In the genomic region with DNA sequence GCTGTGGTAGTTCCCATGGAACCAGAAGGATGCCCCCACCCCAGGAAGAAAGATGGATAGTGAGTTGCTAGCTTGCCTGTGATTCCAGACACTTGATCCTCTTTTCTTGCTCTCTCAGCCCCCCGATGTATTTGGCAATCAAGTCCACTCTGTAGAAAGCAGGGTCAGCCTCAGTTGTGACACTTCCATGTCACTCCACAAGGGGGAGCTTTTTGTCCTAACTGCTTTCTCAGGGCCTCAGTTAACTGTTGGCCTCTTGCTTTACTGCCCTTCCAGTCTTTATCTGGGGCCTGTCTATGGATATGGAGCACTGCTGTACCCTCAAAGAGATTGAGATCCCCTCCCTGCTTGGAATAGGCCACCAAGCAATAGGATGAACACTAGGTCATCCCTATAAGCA, we compare ENCODE assay signal across 8 mouse cellular contexts. TPM values are rescaled to one million over a fixed set of nuclear protein-coding genes. Genes with fewer than 3 reads are reported as not detected.
DNase-seq lines count a peak whose midpoint lies in the region; ATAC-seq and TF ChIP-seq lines count a peak whose summit lies in the region.

No protein-coding gene starts in this region.

- H3K36me3 ChIP-seq in heart, postnatal 0 days (replicated peaks; ENCODE audit: control insufficient read depth, insufficient read depth, low read length), result peaks cover 8% of the 10 kb centered on the region; the same call in 1 of the 2 replicates
- peaks cover 11% of the 10 kb centered on the region for H3K36me3 ChIP-seq in heart, embryonic 12.5 days

- no peak for TF ChIP-seq EP300 in heart, postnatal 0 days (IDR thresholded peaks at IDR 0.05; ENCODE audit: low read depth)

- 61% methylated on average over 1 of the region's 1 CpGs for WGBS in heart, postnatal 0 days
- WGBS in heart, embryonic 12.5 days, result 52% methylated on average over 1 of the region's 1 CpGs

- H3K27ac ChIP-seq in heart, postnatal 0 days (ENCODE audit: low read depth), result no peak overlapping the region
- no peak overlapping the region for H3K27ac ChIP-seq in heart, embryonic 12.5 days (ENCODE audit: poor library complexity, severe bottlenecking)

- H3K4me2 ChIP-seq in heart, postnatal 0 days (ENCODE audit: low read depth, low read length), result no peak overlapping the region
- H3K4me2 ChIP-seq in heart, embryonic 12.5 days, result no peak overlapping the region

- no peaks in the 10 kb centered on the region for H3K9me3 ChIP-seq in heart, postnatal 0 days (replicated peaks; ENCODE audit: control insufficient read depth, low read length)
- H3K9me3 ChIP-seq in heart, embryonic 12.5 days (replicated peaks), result no peaks in the 10 kb centered on the region

- peaks cover 17% of the 10 kb centered on the region for H3K4me1 ChIP-seq in heart, postnatal 0 days (ENCODE audit: control insufficient read depth, insufficient read depth)
- H3K4me1 ChIP-seq in heart, embryonic 12.5 days (replicated peaks), result peaks cover 17% of the 10 kb centered on the region

- no peaks in the 10 kb centered on the region for H3K27me3 ChIP-seq in heart, postnatal 0 days (ENCODE audit: control insufficient read depth, insufficient read depth, low read length)
- H3K27me3 ChIP-seq in heart, embryonic 12.5 days (replicated peaks), result 0 out of 2 replicates have a peak, but pooled peaks cover 4% of the 10 kb centered on the region

- peak; percentile 56 for TF ChIP-seq CTCF in heart, postnatal 0 days (IDR thresholded peaks at IDR 0.05; ENCODE audit: low read depth)

- no peak for DNase-seq in heart, postnatal 0 days (ENCODE audit: low spot score)
- DNase-seq in right cerebral cortex, adult 2 months (ENCODE audit: low spot score in 2 of 2), result peak; percentile 44 to 55
- DNase-seq in right cerebral cortex, postnatal 25 days, result no peak
- DNase-seq in cerebellum, adult 9-11 months, result peak; percentile 30
- peak; percentile 30 to 64 for DNase-seq in lung, postnatal 4 days
- DNase-seq in ovary, postnatal 10 days (ENCODE audit: low spot score), result no peak

- no peak overlapping the region for H3K4me3 ChIP-seq in heart, postnatal 0 days (ENCODE audit: low read depth, low read length)
- no peak overlapping the region for H3K4me3 ChIP-seq in heart, embryonic 12.5 days

- H3K9ac ChIP-seq in heart, postnatal 0 days (replicated peaks; ENCODE audit: low read depth, low read length), result no peak overlapping the region
- no peak overlapping the region for H3K9ac ChIP-seq in heart, embryonic 12.5 days

- ATAC-seq in heart, postnatal 0 days (ENCODE audit: insufficient read depth, low read depth), result no peak
- ATAC-seq in heart, embryonic 12.5 days (ENCODE audit: insufficient number of reproducible peaks, low FRiP score), result no peak
- no peak for ATAC-seq in activated CD4-positive, CD25-positive, alpha-beta regulatory T cell, adult 4 months

RNA-seq across cellular contexts. Expression of gene Tssc4, which starts 4.0 kb away (rescaled TPM):
- total RNA-seq in heart, postnatal 0 days (2014; rRNA removed; ENCODE audit: low replicate concordance), result 61.9 and 71.7 TPM in 2 replicates
- polyA plus RNA-seq in heart, postnatal 0 days (2015; fragmentation: Nextera tagmentation; extraction: Ambion mirVana), result 33.7 and 34.0 TPM in 2 replicates
- 57.1 and 61.7 TPM in 2 replicates for polyA plus RNA-seq in heart, embryonic 12.5 days (2016; fragmentation: Nextera tagmentation; extraction: Ambion mirVana)
- 10 to 100 TPM; 22.8 to 50.7 TPM for polyA plus RNA-seq in activated CD4-positive, CD25-positive, alpha-beta regulatory T cell, adult 4 months (2017; shearing (Covaris generic))

RNA-seq across cellular contexts. Expression of gene Cd81, which starts 20.5 kb away (rescaled TPM):
- 1,221 and 1,316 TPM in 2 replicates for total RNA-seq in heart, postnatal 0 days (2014; rRNA removed; ENCODE audit: low replicate concordance)
- polyA plus RNA-seq in heart, postnatal 0 days (2015; fragmentation: Nextera tagmentation; extraction: Ambion mirVana), result 793 and 811 TPM in 2 replicates
- polyA plus RNA-seq in heart, embryonic 12.5 days (2016; fragmentation: Nextera tagmentation; extraction: Ambion mirVana), result 701 and 712 TPM in 2 replicates
- 100 to 1,000 TPM; 155 to 235 TPM for polyA plus RNA-seq in activated CD4-positive, CD25-positive, alpha-beta regulatory T cell, adult 4 months (2017; shearing (Covaris generic))

RNA-seq across cellular contexts. Expression of gene Trpm5, which starts 21.4 kb away (rescaled TPM):
- 0.61 and 2.1 TPM in 2 replicates for total RNA-seq in heart, postnatal 0 days (2014; rRNA removed; ENCODE audit: low replicate concordance)
- polyA plus RNA-seq in heart, postnatal 0 days (2015; fragmentation: Nextera tagmentation; extraction: Ambion mirVana), result 0.70 and 1.6 TPM in 2 replicates
- polyA plus RNA-seq in heart, embryonic 12.5 days (2016; fragmentation: Nextera tagmentation; extraction: Ambion mirVana), result 3.8 and 4.3 TPM in 2 replicates
- polyA plus RNA-seq in activated CD4-positive, CD25-positive, alpha-beta regulatory T cell, adult 4 months (2017; shearing (Covaris generic)), result not detected

RNA-seq across cellular contexts. Expression of gene Kcnq1, which starts 33.1 kb away (rescaled TPM):
- 73.3 and 75.9 TPM in 2 replicates for total RNA-seq in heart, postnatal 0 days (2014; rRNA removed; ENCODE audit: low replicate concordance)
- polyA plus RNA-seq in heart, postnatal 0 days (2015; fragmentation: Nextera tagmentation; extraction: Ambion mirVana), result 36.4 and 37.2 TPM in 2 replicates
- 12.9 and 15.8 TPM in 2 replicates for polyA plus RNA-seq in heart, embryonic 12.5 days (2016; fragmentation: Nextera tagmentation; extraction: Ambion mirVana)
- not detected for polyA plus RNA-seq in activated CD4-positive, CD25-positive, alpha-beta regulatory T cell, adult 4 months (2017; shearing (Covaris generic))

Comparison
In these comparisons a context has a peak if more than half of its experiments do, and no peak if none do; other contexts are left out.
1. DNase-seq: peak in right cerebral cortex, adult 2 months (2 of 2), cerebellum, adult 9-11 months (single experiment) and lung, postnatal 4 days (2 of 2); none in heart, postnatal 0 days (single experiment), right cerebral cortex, postnatal 25 days (single experiment) and ovary, postnatal 10 days (single experiment).